Mouse (Mus musculus) adrenal gland, adult 2 months (tissue): Measurements from ENCODE around the gene Add1. TPM values are rescaled to one million over a fixed set of nuclear protein-coding genes. Genes with fewer than 3 reads are reported as not detected.

ENCODE experiments used
- microRNA-seq, 2 experiments: library from miRNA; unstranded; fragments of <30 nt; microRNA quantifications; one replicate each; pipeline ENCODE4 v1.2.0; 2021
- polyA plus RNA-seq: library from polyadenylated mRNA; depleted of rRNA; stranded (reverse); fragments of >200 nt; gene quantifications from 2 replicates; pipeline ENCODE4 v1.2.3, GENCODE M21; 2012; rRNA removed
- total RNA-seq, 2 experiments: library from RNA; stranded (reverse); gene quantifications; 2 replicates each; pipeline ENCODE4 v1.2.3; 2021

Add1 gene
- total and polyA plus RNA-seq, 3 experiments = 134 to 168 (median 160) TPM

Small RNAs within 50 kb of the gene (microRNA-seq; reads per million reads assigned to microRNA genes)
- 0.44 to 1.2 reads per million in 2 experiments for gene Mir7036b

Other genes with a start within 250 kb of the Add1 start
- gene Rnf4, start 237.4 kb upstream of the Add1 start, total RNA-seq = 100 to 1,000 TPM in 1 of 2 experiments, 10 to 100 TPM in 1; 88.6 to 107 TPM
- gene Rnf4, start 237.4 kb upstream of the Add1 start, polyA plus RNA-seq = 25.7 and 29.2 TPM in 2 replicates
- gene Fam193a, start 203.7 kb upstream of the Add1 start, total RNA-seq = 10 to 100 TPM; 24.5 to 36.6 TPM
- 21.8 and 50.3 TPM in 2 replicates for gene Fam193a, start 203.7 kb upstream of the Add1 start, polyA plus RNA-seq
- 10 to 100 TPM; 12.8 to 14.8 TPM for gene Tnip2, start 59.7 kb upstream of the Add1 start, total RNA-seq
- 55.1 and 55.3 TPM in 2 replicates for gene Tnip2, start 59.7 kb upstream of the Add1 start, polyA plus RNA-seq
- gene Sh3bp2, start 47.8 kb upstream of the Add1 start, total RNA-seq = 10 to 100 TPM; 15.5 to 31.7 TPM
- 14.7 and 15.9 TPM in 2 replicates for gene Sh3bp2, start 47.8 kb upstream of the Add1 start, polyA plus RNA-seq
- gene Mfsd10, start 63.5 kb downstream of the Add1 start, total RNA-seq = 10 to 100 TPM; 32.8 to 37.4 TPM
- gene Mfsd10, start 63.5 kb downstream of the Add1 start, polyA plus RNA-seq = 201 and 211 TPM in 2 replicates
- 10 to 100 TPM; 21.3 to 26.1 TPM for gene Nop14, start 86.5 kb downstream of the Add1 start, total RNA-seq
- gene Nop14, start 86.5 kb downstream of the Add1 start, polyA plus RNA-seq = 6.7 and 9.1 TPM in 2 replicates
- 1 to 10 TPM; 2.5 to 2.8 TPM for gene Grk4, start 86.7 kb downstream of the Add1 start, total RNA-seq
- 1.1 and 1.6 TPM in 2 replicates for gene Grk4, start 86.7 kb downstream of the Add1 start, polyA plus RNA-seq
- gene Htt, start 188.1 kb downstream of the Add1 start, total RNA-seq = 10 to 100 TPM; 25.6 to 36.4 TPM
- 8.8 and 12.1 TPM in 2 replicates for gene Htt, start 188.1 kb downstream of the Add1 start, polyA plus RNA-seq